Mouse (Mus musculus): ENCODE measurements around the gene Ank.

GRCm38 (mm10) chr15:27609554-27609953 is 143.1 kb downstream of the Ank start:
- TF ChIP-seq CTCF (conservative IDR thresholded peaks at IDR 0.05; ENCODE audit: low read length) (no peak), NANOG (IDR thresholded peaks at IDR 0.05; ENCODE audit: borderline replicate concordance, low read length) (no peak), POU5F1 (IDR thresholded peaks at IDR 0.05; ENCODE audit: borderline replicate concordance, low read length) (no peak)

Data from E14TG2a.4 (cell line).